Mouse (Mus musculus) heart, postnatal 0 days (tissue): Measurements from ENCODE around the gene Wipf2.

Experiments
- CTCF ChIP-seq: IDR thresholded peaks from 2 replicates; pipeline ENCODE4 v1.5.1; 2016; ENCODE audit warnings: antibody characterized with exemption, control low read depth, low read depth
- EP300 ChIP-seq: IDR thresholded peaks from 2 replicates; pipeline ENCODE4 v1.6.1; 2016; ENCODE audit warnings: antibody characterized with exemption, low read depth

GRCm38 (mm10) chr11:98863751-98864429 is 452 bp downstream of the Wipf2 start:
- TF ChIP-seq CTCF (no peak), EP300 (0 out of 2 replicates have a peak, but pooled peaks have one; percentile 4)
